Mouse (Mus musculus) megakaryocyte, embryonic 14.5 days (primary cell): ENCODE results near the gene Pex19.

Source experiments
- FLI1 ChIP-seq: IDR thresholded peaks from 2 replicates; pipeline ENCODE4 v1.6.1; 2012; ENCODE audit warnings: low read length, inconsistent platforms, mixed read lengths
- GATA1 ChIP-seq: IDR thresholded peaks from 3 replicates; pipeline ENCODE4 v1.6.1; 2012; ENCODE audit warnings: mixed read lengths, low read length, inconsistent platforms, borderline replicate concordance

DNA sequence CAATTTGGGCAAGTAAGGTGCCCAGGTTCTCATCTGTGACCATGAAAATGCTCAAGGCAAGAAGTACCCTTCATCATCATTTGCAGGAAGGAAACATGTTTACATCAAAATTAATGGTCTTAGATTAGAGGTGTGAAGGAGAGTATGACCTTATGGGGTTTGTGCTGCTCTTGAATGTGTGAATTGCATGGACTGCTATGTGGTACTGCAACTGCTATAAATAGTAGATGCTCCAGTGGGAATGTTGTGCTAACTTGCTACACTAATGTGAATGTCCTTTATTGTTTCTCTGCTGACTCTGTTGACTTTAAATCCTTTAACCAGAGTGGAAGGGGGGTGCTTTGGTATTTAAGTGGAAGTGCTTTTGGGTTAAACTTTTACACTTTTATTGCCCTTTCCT, 32.3 kb upstream of the Pex19 start:
- no peak for TF ChIP-seq FLI1
- no peak for TF ChIP-seq GATA1
